Mouse (Mus musculus) telencephalon, adult 2 months (tissue): ENCODE measurements around the gene Olfr1341.

Source experiments
- DNase-seq: peaks from one replicate; pipeline ENCODE4 v3.0.0-alpha.2; 2011; ENCODE audit warnings: low read depth, low spot score

The Olfr1341 gene

GRCm38 (mm10) chr4:118703223-118703622 lies at the start of gene Olfr1341:
Gene Olfr1341, plus strand, starts transcription at chr4:118703523.
- DNase-seq = no peak

- DNase-seq = no peak
Observed at GRCm38 (mm10) chr4:118658652-118659051, 44.7 kb upstream of the Olfr1341 start, which contains the start of gene Olfr62. Gene Olfr62, plus strand, starts transcription at chr4:118658952.

- DNase-seq = no peak
Observed at GRCm38 (mm10) chr4:118687086-118687485, 16.2 kb upstream of the Olfr1341 start.

- DNase-seq = no peak
Observed at GRCm38 (mm10) chr4:118692412-118692973, 10.8 kb upstream of the Olfr1341 start, which contains the start of gene Olfr1342. Gene Olfr1342, minus strand, starts transcription at chr4:118692756.

- peak; percentile 9 for DNase-seq
Observed at GRCm38 (mm10) chr4:118693812-118694211, 9.5 kb upstream of the Olfr1341 start.

- no peak for DNase-seq
Observed at GRCm38 (mm10) chr4:118708086-118708485, 4.8 kb downstream of the Olfr1341 start.

- DNase-seq = no peak
Observed at GRCm38 (mm10) chr4:118711656-118712055, 8.3 kb downstream of the Olfr1341 start.

- no peak for DNase-seq
Observed at GRCm38 (mm10) chr4:118719838-118720237, 16.5 kb downstream of the Olfr1341 start, which contains the start of gene Olfr1340. Gene Olfr1340, plus strand, starts transcription at chr4:118720138.

GRCm38 (mm10) chr4:118721742-118722483 lies 18.6 kb downstream of the Olfr1341 start:
- DNase-seq = peak; percentile 40

GRCm38 (mm10) chr4:118731875-118732274 lies 28.6 kb downstream of the Olfr1341 start, which contains the start of gene Olfr1339:
Gene Olfr1339, plus strand, starts transcription at chr4:118732175.
- no peak for DNase-seq

GRCm38 (mm10) chr4:118739574-118739973 lies 36.3 kb downstream of the Olfr1341 start:
- no peak for DNase-seq

- DNase-seq = no peak
Observed at GRCm38 (mm10) chr4:118740988-118741698, 37.8 kb downstream of the Olfr1341 start.

- no peak for DNase-seq
Observed at GRCm38 (mm10) chr4:118741881-118742280, 38.6 kb downstream of the Olfr1341 start.

GRCm38 (mm10) chr4:118758637-118759036 lies 55.3 kb downstream of the Olfr1341 start, which contains the start of gene Olfr1338:
Gene Olfr1338, minus strand, starts transcription at chr4:118758737.
- no peak for DNase-seq
